Mouse (Mus musculus) c-Kit-positive CD71-negative TER-119-negative erythroid progenitor cells, embryonic 14.5 days (primary cell): ENCODE measurements around the gene Gon7.

Experiments
- DNase-seq: peaks from one replicate; pipeline ENCODE4 v3.0.0-alpha.2; 2013; ENCODE audit warnings: low read depth

Gene Gon7

GRCm38 (mm10) chr12:102742056-102742455 is 15.5 kb downstream of the Gon7 start:
- no peak for DNase-seq

GRCm38 (mm10) chr12:102740285-102740684 is 17.3 kb downstream of the Gon7 start:
- no peak for DNase-seq

GRCm38 (mm10) chr12:102739096-102739495 is 18.5 kb downstream of the Gon7 start:
- DNase-seq = no peak

DNA sequence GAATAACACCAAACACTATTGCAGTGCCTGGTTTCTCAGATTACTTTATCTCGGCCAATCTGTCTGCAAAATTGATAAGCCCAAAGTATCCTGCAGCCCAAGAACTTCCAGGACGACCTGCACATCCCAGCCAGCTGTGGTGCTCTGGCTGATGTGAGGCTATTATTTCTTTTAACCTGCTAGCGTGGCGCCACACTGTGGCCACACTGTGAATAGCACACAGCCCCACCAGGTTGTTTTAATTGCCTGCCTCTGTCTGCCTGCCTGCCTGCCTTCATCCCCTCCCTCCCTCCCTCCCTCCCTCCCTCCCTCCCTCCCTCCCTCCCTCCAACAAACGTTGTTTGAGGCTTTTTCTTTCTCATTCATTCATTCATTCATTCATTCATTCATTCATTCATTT is 24.2 kb downstream of the Gon7 start:
- peak; percentile 65 for DNase-seq

- no peak for DNase-seq
These were observed 26.6 kb downstream of the Gon7 start for GRCm38 (mm10) chr12:102730798-102731619.

DNA sequence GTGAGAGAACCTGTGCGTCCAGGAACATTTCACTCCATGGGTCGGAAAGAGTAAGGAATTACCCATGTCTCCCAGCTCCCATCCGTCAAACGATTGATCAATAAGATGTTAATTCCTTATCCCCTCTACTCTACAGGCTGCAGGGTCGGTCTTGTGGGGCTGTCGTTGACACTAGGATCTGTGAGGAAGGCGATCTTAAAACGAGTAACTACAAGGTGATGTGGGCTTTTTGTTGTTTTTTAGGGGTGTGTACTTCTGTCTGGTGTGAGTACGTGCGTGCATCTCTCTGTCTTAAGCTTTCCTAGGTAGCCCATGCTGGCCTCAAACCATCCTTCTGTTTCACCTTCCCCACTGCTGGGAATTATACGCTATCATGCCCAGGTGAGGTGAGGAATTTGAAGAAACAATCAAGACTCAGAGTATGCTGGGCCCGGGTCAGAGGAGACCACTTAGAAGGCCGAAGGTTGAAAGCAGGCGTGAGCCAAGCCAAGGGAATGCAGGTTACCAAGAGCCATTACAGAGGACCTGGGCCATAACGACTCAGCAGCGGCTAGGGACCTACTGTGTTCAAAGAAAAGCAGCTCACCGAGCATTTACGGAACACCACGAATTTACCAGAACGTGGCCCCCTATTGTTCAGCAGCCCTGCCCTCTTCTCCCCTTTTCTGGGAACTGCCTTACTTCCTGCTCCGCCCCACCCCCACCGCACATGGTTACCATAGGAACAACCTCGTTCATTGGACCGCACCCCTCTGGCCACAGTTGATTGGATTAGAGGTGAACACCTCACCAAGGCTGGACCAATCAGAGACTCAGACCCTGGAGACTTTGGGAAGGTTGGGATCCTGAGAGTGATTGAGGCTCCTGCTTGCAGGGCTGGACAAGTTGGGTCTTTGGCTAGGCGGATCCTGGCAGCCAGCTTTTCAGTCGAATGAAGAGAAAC is 27.5 kb downstream of the Gon7 start:
- DNase-seq = peak; percentile 63

GRCm38 (mm10) chr12:102725761-102726175 is 31.8 kb downstream of the Gon7 start:
- DNase-seq = no peak

DNA sequence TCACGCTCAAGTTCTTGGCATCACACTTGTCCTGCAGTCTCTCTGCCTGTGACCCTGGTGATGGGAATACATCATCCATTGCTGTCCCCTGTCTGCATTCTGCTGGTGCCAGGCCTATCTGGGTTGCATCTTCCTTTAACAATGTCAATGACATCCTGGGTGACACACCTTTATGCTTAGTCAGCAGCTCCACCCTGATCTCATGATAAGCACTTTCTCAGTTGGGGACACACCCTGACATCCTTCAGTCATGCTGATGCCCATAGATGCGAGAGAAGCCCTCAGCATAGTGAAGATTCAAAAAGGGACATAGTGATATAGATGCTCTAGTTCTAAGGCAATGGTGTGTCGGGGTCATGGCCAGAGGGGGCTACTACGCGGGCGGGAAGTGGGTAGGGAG is 32.5 kb downstream of the Gon7 start:
- no peak for DNase-seq

- DNase-seq = no peak
These were observed 33.7 kb downstream of the Gon7 start for GRCm38 (mm10) chr12:102723861-102724260.

- no peak for DNase-seq
These were observed 34.6 kb downstream of the Gon7 start for GRCm38 (mm10) chr12:102722966-102723365.

DNA sequence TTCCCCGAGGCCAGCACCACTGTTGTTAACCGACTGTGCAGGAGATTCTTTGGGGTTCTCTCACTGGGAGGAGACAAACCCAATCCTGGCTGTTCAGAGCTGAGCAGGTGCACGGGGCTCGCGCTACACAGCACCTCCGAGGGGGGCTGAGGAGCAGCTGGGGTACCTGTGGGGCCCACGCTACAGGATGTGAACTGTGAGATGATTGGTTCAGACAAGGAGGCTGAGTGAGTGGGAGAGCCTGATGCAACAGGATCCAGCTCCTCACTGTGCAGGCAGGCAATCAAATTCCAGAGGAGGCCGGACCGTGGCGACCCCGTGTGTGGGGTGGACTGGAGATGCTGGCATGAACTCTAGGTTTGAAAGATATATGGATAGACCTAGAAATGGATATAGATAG is 35.2 kb downstream of the Gon7 start:
- DNase-seq = no peak

DNA sequence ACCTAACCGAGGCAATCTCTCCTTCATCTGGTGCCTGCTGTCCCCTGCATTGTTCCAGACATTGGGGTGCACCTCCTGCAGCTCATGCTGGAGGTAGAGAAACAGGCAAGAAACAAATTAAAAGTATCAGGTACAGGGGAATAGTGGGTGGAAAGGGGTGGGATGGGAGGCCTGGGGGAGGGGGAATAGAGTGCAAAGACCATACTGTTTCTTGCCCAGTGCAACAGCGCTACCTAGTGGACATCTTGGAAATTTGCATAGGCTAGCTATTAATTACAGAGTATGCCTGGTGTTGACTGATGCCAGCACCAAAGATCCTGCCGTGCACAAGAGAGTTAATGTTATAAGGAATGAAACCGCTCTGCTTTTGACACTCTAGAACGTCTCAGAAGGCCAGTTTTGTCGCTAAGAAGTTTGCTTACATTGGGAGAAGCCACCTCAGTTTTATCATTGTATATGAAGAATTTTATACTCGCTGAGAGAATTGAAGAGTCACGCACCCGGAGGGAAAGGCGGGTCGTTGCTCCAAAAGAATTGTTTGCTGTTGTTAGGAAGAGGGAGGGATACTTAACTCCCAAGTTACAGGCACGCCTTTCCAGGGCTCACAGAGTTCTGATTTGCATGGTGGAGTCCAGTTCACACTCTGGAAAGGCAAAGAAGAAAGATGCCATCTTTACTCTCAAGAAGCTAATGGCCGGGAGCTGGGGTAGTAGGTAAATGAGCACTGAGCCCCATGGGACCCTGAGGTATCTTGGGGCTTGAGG is 37.9 kb downstream of the Gon7 start:
- no peak for DNase-seq

- no peak for DNase-seq
These were observed 42.8 kb downstream of the Gon7 start for GRCm38 (mm10) chr12:102714654-102715395.

- no peak for DNase-seq
These were observed 43.5 kb downstream of the Gon7 start for GRCm38 (mm10) chr12:102714116-102714515.

DNA sequence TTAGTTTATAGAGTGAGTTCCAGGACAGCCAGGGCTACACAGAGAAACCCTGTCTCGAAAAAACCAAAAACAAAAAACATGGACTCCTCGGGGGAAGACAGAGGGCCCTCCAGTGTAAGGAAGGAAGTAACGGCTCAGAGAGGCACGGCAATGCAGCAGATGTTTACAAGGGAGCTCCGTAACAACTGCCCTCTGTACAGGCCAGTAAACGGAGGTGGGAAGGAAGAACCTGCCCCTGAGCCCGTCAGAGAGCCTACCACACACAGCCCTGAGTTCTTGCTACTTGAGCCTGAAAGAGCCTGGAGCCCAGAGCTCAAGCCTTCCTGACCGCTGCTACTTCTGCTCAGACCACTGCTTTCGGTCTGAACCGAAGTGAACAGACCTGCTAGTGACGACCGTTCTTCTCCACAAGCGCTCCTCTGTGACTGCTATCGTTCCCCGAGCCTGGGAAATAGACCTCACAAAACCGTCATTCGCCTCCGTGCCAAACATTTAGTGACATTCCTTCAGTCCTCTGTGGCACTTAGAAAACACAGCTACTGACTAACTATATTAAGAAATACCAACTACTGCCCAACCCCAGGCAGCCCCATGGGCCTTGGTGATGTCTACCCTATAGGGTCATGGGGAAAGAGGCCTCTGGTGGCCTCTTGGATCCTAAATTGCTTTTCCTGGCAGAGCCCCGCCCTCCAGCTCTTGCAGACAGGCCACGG is 44.3 kb downstream of the Gon7 start:
- DNase-seq = no peak

GRCm38 (mm10) chr12:102710851-102711375 is 46.7 kb downstream of the Gon7 start:
- no peak for DNase-seq

GRCm38 (mm10) chr12:102709896-102710295 is 47.7 kb downstream of the Gon7 start:
- DNase-seq = no peak

DNA sequence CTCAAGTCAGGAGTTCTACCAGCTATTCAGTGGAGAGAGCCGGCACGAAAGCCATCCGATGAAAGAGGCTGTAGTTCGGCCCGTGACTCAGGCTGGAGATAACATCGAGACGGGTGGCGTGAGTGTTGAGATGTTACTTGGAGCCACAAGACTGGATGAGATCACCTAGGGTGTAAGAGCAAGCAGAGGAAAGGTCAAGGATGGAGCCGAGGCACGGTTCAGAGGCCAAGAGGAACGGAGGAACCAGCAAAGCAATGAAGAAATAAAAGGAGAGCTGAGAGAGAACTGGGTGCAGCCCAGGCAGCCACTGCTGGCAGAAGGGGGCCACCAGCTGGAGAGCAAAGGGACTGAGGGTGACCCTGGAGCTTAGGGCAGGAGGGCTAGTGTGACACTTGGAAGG is 49.4 kb downstream of the Gon7 start:
- no peak for DNase-seq

DNA sequence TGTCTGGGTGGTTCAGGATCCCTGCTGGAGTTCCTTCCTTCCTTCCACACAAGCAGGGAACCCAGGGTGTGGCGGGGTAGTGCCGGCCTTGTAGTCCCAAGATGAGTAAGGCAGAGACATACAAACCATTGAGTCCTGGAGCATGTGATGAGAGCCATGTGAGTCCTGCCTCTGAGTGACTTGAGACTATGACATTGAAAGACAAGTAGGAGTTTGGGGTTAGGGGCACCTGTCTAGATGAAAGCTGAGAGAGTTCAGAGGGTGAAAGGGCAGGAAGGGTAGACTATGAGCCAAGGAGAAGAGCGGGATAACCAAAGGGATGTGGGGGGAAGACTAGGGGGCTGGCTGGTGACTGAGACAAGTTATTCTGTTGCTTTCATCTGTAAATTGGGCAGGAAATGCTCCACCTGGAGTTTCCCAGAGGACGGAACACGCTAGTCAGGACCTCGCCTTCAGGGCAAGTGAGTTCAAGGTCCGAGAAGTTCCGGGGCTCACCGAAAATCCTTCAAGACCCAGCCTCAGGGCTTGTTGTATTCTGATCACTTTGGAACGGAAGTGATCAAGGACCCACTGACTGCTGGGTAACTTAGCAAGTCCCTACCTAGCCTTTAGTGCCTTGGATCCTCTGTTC is 50.7 kb downstream of the Gon7 start:
- no peak for DNase-seq
